Mouse (Mus musculus): Measurements from ENCODE around the gene Erf. TPM values are rescaled to one million over a fixed set of nuclear protein-coding genes. Genes with fewer than 3 reads are reported as not detected.

Gene Erf
- polyA plus RNA-seq (2014; fragmentation: Nextera tagmentation; extraction: Ambion mirVana) = 5.7 and 6.7 TPM in 2 replicates

DNA sequence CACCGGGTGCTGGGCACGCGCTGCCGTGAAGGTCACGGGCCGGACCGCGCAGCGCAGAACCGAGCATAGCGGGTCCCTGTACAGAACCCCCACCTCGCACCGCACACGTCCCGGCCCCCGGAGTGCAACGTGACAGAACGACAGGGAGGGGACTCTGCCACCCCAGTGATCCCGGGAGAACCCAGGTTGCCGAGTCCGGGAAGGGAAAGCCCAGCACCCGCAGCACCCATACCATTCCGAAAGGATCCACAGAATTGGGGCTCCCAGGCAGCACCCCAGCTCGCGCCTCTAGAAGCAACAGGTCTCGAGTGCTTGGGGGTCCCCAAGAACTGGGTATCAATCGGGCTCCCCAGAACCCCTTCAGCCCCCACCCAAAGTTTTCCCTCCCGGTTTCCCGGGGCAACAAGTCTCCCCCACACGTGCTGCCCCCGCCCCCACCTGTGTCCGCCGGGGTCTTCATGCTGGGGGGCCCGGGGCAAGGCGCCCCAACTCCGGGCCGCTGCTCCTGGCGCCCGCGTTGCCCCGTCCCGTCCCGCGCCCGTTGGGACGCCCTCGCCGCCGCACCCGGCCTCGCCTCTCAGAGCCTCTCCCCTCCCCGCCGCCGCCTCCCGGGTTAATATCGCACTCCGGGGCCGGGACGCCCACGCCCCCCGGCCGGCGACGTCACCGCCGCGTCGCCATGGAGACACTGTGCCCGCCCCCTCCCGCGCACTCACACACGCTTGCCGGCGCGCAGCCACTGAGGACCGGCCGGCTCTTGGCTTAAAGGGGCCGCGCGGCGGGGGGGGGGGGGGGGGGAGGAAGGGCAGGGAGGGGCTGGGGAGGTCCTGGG lies at the start of gene Erf:
Erf (minus strand) TSS at position 621 of the 832 bp plus-strand sequence.
- peak; percentile 81 for ATAC-seq (ENCODE audit: low FRiP score)
- Histone ChIP-seq H3K27me3 (ENCODE audit: control insufficient read depth, insufficient read depth, low read length) (no peaks in the 10 kb centered on the region), H3K36me3 (replicated peaks; ENCODE audit: control insufficient read depth, insufficient read depth) (no peaks in the 10 kb centered on the region), H3K27ac (peak within 1 kb of the TSS; percentile 88), H3K4me3 (replicated peaks; ENCODE audit: low read length) (peak within 1 kb of the TSS; percentile 76), H3K4me2 (replicated peaks) (peak within 1 kb of the TSS; percentile 100), H3K4me1 (replicated peaks; ENCODE audit: control insufficient read depth, insufficient read depth, low read length) (peaks cover 36% of the 10 kb centered on the region), H3K9ac (peak within 1 kb of the TSS; percentile 74), H3K9me3 (ENCODE audit: control insufficient read depth, low read length) (no peaks in the 10 kb centered on the region)
- WGBS = under 1% methylated on average over 76 of the region's 81 CpGs
- peak; percentile 86 for DNase-seq (ENCODE audit: low spot score)

DNA sequence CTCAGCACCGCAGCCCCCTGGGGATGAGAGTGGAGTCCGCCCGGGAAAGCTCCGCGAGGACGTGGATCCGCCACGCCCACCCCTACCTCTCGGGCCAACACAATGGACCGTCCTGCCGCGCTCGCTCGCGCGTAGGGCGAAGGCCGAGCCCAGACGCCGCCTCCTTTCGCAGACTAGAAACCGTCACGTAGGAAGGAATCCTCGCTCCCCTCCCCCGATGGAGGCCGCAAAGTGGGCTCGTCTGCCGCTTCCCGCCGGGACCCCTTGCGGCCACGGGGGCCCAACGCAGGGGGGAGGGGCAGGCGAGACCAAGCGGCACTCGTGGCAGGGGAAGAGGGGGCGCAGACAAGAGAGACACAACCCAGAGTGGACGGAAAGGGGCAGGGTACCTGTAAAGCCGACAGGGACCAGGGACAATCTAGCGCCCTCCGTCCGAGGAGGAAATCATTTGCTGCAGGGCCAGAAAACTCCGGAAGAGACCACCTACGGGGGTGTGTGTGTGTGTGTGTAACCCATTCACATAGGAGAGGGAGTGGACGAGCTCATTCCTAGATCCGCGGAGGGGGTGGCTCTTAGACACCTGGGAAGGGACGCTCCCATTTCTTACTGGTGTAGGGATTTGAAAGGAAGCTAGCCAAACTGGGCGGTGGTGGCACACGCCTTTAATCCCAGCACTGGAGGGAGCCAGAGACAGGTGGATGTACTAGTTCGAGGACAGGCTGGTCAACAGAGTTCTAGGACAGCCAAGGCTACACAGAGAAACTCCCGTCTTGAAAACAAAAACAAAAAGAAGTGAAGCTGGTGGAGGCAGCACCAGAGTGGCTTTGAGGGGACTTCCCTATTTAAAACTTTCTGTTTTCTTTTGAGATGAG lies 47.1 kb upstream of the Erf start, which contains the start of gene Pafah1b3:
Pafah1b3 (minus strand) TSS at position 533 of the 872 bp plus-strand sequence.
- ATAC-seq (ENCODE audit: low FRiP score) (peak; percentile 92), DNase-seq (ENCODE audit: low spot score) (peak; percentile 93)
- H3K36me3 ChIP-seq (replicated peaks; ENCODE audit: control insufficient read depth, insufficient read depth) = peaks cover 37% of the 10 kb centered on the region
- H3K9ac ChIP-seq = peak within 1 kb of the TSS; percentile 91
- peak within 1 kb of the TSS; percentile 97 for H3K27ac ChIP-seq
- peak within 1 kb of the TSS; percentile 83 for H3K4me2 ChIP-seq (replicated peaks)
- WGBS = under 1% methylated on average over 52 of the region's 52 CpGs
- peaks cover 20% of the 10 kb centered on the region for H3K4me1 ChIP-seq (replicated peaks; ENCODE audit: control insufficient read depth, insufficient read depth, low read length)
- no peaks in the 10 kb centered on the region for H3K27me3 ChIP-seq (ENCODE audit: control insufficient read depth, insufficient read depth, low read length)
- no peaks in the 10 kb centered on the region for H3K9me3 ChIP-seq (ENCODE audit: control insufficient read depth, low read length)
- H3K4me3 ChIP-seq (replicated peaks; ENCODE audit: low read length) = peak within 1 kb of the TSS; percentile 79

- WGBS = under 1% methylated on average over 21 of the region's 21 CpGs
- Histone ChIP-seq H3K9ac (peak overlapping the region; percentile 91), H3K27ac (peak overlapping the region; percentile 97), H3K27me3 (ENCODE audit: control insufficient read depth, insufficient read depth, low read length) (no peaks in the 10 kb centered on the region), H3K4me1 (replicated peaks; ENCODE audit: control insufficient read depth, insufficient read depth, low read length) (peaks cover 20% of the 10 kb centered on the region), H3K4me3 (replicated peaks; ENCODE audit: low read length) (peak overlapping the region; percentile 79), H3K9me3 (ENCODE audit: control insufficient read depth, low read length) (no peaks in the 10 kb centered on the region), H3K36me3 (replicated peaks; ENCODE audit: control insufficient read depth, insufficient read depth) (peaks cover 44% of the 10 kb centered on the region), H3K4me2 (replicated peaks) (peak overlapping the region; percentile 83)
- ATAC-seq (ENCODE audit: low FRiP score) = no peak; the same call in 1 of the 2 replicates
- DNase-seq (ENCODE audit: low spot score) = peak; percentile 63
Observed at GRCm38 (mm10) chr7:25296945-25297453, 46.4 kb upstream of the Erf start.

DNA sequence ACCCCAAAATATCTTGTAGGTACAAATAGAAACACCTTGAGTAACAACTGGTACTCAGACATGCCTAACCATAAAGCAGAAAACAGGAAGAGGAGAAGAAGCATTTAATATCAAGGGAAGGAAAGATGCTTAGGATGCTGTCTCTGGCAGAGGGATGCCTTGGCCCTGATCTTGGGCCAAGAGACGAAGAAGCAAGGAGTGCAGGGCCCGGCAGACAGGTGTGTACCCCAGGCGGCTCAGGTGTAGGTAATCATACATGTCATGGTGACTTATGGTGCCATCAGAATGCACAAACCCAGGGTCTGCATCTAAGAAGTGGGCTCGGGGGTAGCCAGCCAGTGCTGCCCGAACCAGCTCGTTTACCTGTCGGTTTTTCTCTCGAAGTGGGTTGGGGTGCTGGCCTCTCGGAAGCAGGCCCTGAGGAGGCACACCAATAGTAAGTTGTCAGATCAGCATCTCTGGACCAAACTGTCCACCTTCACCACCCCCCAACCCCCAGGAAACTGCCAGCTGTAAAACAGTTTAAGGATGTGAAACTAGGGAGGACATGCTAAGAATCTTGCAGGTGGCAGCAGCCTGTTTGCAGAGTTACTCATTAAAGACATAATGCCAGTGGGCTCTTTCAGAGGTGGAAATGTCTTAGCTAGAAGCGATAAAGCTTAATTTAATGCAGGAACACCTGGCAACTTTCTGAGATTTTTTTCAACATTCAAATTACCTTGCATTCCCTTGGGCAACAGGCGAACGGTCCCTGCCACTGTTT lies 44.6 kb upstream of the Erf start:
- Histone ChIP-seq H3K9me3 (ENCODE audit: control insufficient read depth, low read length) (no peaks in the 10 kb centered on the region), H3K4me1 (replicated peaks; ENCODE audit: control insufficient read depth, insufficient read depth, low read length) (peaks cover 20% of the 10 kb centered on the region), H3K27me3 (ENCODE audit: control insufficient read depth, insufficient read depth, low read length) (no peaks in the 10 kb centered on the region), H3K27ac (no peak overlapping the region), H3K4me3 (replicated peaks; ENCODE audit: low read length) (0 out of 2 replicates have a peak overlapping the region, but pooled peaks have one; percentile 79), H3K36me3 (replicated peaks; ENCODE audit: control insufficient read depth, insufficient read depth) (peaks cover 62% of the 10 kb centered on the region), H3K4me2 (replicated peaks) (no peak overlapping the region), H3K9ac (no peak overlapping the region; the same call in 1 of the 2 replicates)
- WGBS = 89% methylated on average over 12 of the region's 12 CpGs
- DNase-seq (ENCODE audit: low spot score) (no peak), ATAC-seq (ENCODE audit: low FRiP score) (no peak)

DNA sequence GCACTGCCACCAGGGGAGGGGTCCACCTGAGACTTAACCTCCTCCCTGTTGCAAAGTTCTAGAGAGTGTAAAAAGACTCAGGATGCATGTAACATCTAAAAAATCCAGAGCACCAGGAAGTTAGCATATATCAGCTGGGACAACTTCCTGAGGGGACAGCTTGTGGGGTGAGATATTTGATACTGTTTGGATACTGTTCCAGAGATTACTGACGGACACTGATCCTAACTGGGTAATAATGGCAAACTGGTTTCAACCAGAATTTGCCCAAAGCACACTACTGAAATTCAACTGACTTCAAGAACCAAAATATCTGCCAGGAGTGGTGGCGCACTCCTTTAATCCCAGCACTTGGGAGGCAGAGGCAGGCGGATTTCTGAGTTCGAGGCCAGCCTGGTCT lies 43.9 kb upstream of the Erf start:
- Histone ChIP-seq H3K36me3 (replicated peaks; ENCODE audit: control insufficient read depth, insufficient read depth) (peaks cover 69% of the 10 kb centered on the region), H3K4me1 (replicated peaks; ENCODE audit: control insufficient read depth, insufficient read depth, low read length) (peaks cover 20% of the 10 kb centered on the region), H3K9ac (no peak overlapping the region), H3K9me3 (ENCODE audit: control insufficient read depth, low read length) (no peaks in the 10 kb centered on the region), H3K27me3 (ENCODE audit: control insufficient read depth, insufficient read depth, low read length) (no peaks in the 10 kb centered on the region), H3K4me2 (replicated peaks) (no peak overlapping the region), H3K27ac (no peak overlapping the region), H3K4me3 (replicated peaks; ENCODE audit: low read length) (no peak overlapping the region)
- DNase-seq (ENCODE audit: low spot score) (no peak), ATAC-seq (ENCODE audit: low FRiP score) (no peak)
- 97% methylated on average over 4 of the region's 4 CpGs for WGBS

GRCm38 (mm10) chr7:25293191-25293739 lies 42.7 kb upstream of the Erf start:
- no peaks in the 10 kb centered on the region for H3K27me3 ChIP-seq (ENCODE audit: control insufficient read depth, insufficient read depth, low read length)
- DNase-seq (ENCODE audit: low spot score) (no peak), ATAC-seq (ENCODE audit: low FRiP score) (no peak)
- 0 out of 2 replicates have a peak overlapping the region, but pooled peaks have one; percentile 8 for H3K27ac ChIP-seq
- 86% methylated on average over 10 of the region's 10 CpGs for WGBS
- no peaks in the 10 kb centered on the region for H3K9me3 ChIP-seq (ENCODE audit: control insufficient read depth, low read length)
- no peak overlapping the region for H3K4me2 ChIP-seq (replicated peaks)
- no peak overlapping the region for H3K9ac ChIP-seq
- peaks cover 16% of the 10 kb centered on the region for H3K4me1 ChIP-seq (replicated peaks; ENCODE audit: control insufficient read depth, insufficient read depth, low read length)
- H3K36me3 ChIP-seq (replicated peaks; ENCODE audit: control insufficient read depth, insufficient read depth) = peaks cover 81% of the 10 kb centered on the region
- no peak overlapping the region for H3K4me3 ChIP-seq (replicated peaks; ENCODE audit: low read length)

GRCm38 (mm10) chr7:25292107-25292506 lies 41.5 kb upstream of the Erf start:
- H3K4me3 ChIP-seq (replicated peaks; ENCODE audit: low read length) = no peak overlapping the region
- ATAC-seq (ENCODE audit: low FRiP score) (no peak), DNase-seq (ENCODE audit: low spot score) (no peak)
- H3K9me3 ChIP-seq (ENCODE audit: control insufficient read depth, low read length) = no peaks in the 10 kb centered on the region
- no peak overlapping the region for H3K9ac ChIP-seq
- H3K36me3 ChIP-seq (replicated peaks; ENCODE audit: control insufficient read depth, insufficient read depth) = peaks cover 93% of the 10 kb centered on the region
- no peaks in the 10 kb centered on the region for H3K27me3 ChIP-seq (ENCODE audit: control insufficient read depth, insufficient read depth, low read length)
- WGBS = 41% methylated on average over 7 of the region's 7 CpGs
- H3K4me1 ChIP-seq (replicated peaks; ENCODE audit: control insufficient read depth, insufficient read depth, low read length) = peaks cover 13% of the 10 kb centered on the region
- peak overlapping the region; percentile 51; the same call in 1 of the 2 replicates for H3K27ac ChIP-seq
- no peak overlapping the region for H3K4me2 ChIP-seq (replicated peaks)

DNA sequence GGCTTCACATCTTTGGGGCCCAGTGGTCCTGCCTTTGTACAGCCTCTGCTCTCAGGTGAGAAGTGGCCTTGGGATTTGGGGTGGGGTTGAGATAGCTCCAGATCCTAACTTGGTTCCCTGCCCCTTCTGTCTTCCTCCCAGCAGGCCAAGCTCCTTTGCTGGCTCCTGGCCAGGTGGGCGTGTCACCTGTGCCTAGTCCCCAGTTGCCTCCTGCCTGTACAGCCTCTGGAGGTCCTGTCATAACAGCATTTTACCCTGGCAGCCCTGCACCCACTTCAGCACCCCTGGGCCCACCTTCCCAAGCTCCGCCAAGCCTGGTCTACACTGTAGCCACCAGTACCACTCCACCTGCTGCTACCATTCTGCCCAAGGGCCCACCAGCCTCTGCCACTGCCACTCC lies 40.4 kb upstream of the Erf start:
- Histone ChIP-seq H3K4me1 (replicated peaks; ENCODE audit: control insufficient read depth, insufficient read depth, low read length) (peaks cover 4% of the 10 kb centered on the region; the same call in 1 of the 2 replicates), H3K27ac (no peak overlapping the region), H3K9ac (no peak overlapping the region), H3K36me3 (replicated peaks; ENCODE audit: control insufficient read depth, insufficient read depth) (peaks cover 100% of the 10 kb centered on the region), H3K9me3 (ENCODE audit: control insufficient read depth, low read length) (no peaks in the 10 kb centered on the region), H3K4me3 (replicated peaks; ENCODE audit: low read length) (no peak overlapping the region), H3K4me2 (replicated peaks) (no peak overlapping the region), H3K27me3 (ENCODE audit: control insufficient read depth, insufficient read depth, low read length) (no peaks in the 10 kb centered on the region)
- ATAC-seq (ENCODE audit: low FRiP score) (no peak), DNase-seq (ENCODE audit: low spot score) (no peak)
- 89% methylated on average over 2 of the region's 2 CpGs for WGBS
